In genomic region chr17:27559596-27559995, GRCm38 (mm10) we compare ENCODE assay signal across 12 mouse cellular contexts. TPM values are rescaled to one million over a fixed set of nuclear protein-coding genes. Genes with fewer than 3 reads are reported as not detected.
DNase-seq lines count a peak whose midpoint lies in the region; ATAC-seq and TF ChIP-seq lines count a peak whose summit lies in the region.
"Had no signal": no experiment of that assay in that cellular context is flagged by ENCODE, and none has a peak within 500 bp of the region (broad histone marks: within the 10 kb centered on the region; RNA-seq: fewer than 3 reads in every experiment).

No protein-coding gene starts in this region.

- intact Hi-C loops in left cerebral cortex, adult 2 months (cut with DNase I), result no loop called here

- ATAC-seq in hindbrain, embryonic 14.5 days (ENCODE audit: low FRiP score), result no peak
- no peak for ATAC-seq in limb, embryonic 11.5 days (ENCODE audit: insufficient number of reproducible peaks, low FRiP score, low TSS enrichment, low read depth)
- no peak for ATAC-seq in megakaryocyte progenitor cell, adult 5-6 weeks (replicated peaks; ENCODE audit: poor library complexity)
- ATAC-seq: CD4-positive, CD25-positive, alpha-beta regulatory T cell, adult 4 months had no signal

- peaks cover 84% of the 10 kb centered on the region for H3K4me1 ChIP-seq in hindbrain, embryonic 10.5 days (replicated peaks)
- H3K4me1 ChIP-seq in hindbrain, embryonic 14.5 days (replicated peaks; ENCODE audit: control insufficient read depth, insufficient read depth, low read length), result peaks cover 25% of the 10 kb centered on the region
- H3K4me1 ChIP-seq in thymus, adult 2 months (replicated peaks; ENCODE audit: control insufficient read depth, insufficient read depth, low read length), result peaks cover 50% of the 10 kb centered on the region
- peaks cover 22% of the 10 kb centered on the region for H3K4me1 ChIP-seq in limb, embryonic 11.5 days (ENCODE audit: control insufficient read depth, insufficient read depth, low read length)

- no peaks in the 10 kb centered on the region for H3K27me3 ChIP-seq in hindbrain, embryonic 10.5 days (ENCODE audit: insufficient read depth, poor library complexity, severe bottlenecking)
- peaks cover 10% of the 10 kb centered on the region; the same call in 1 of the 2 replicates for H3K27me3 ChIP-seq in hindbrain, embryonic 14.5 days (ENCODE audit: control insufficient read depth, insufficient read depth, low read length)
- H3K27me3 ChIP-seq in thymus, adult 2 months (ENCODE audit: control insufficient read depth, insufficient read depth, low read length), result no peaks in the 10 kb centered on the region
- H3K27me3 ChIP-seq in limb, embryonic 11.5 days (ENCODE audit: control insufficient read depth, insufficient read depth, low read length), result no peaks in the 10 kb centered on the region

- H3K9ac ChIP-seq in hindbrain, embryonic 14.5 days, result no peak overlapping the region
- H3K9ac ChIP-seq in limb, embryonic 11.5 days (ENCODE audit: low read length), result no peak overlapping the region

- H3K4me3 ChIP-seq in hindbrain, embryonic 10.5 days, result peak overlapping the region; percentile 97; the same call in 1 of the 2 replicates
- no peak overlapping the region for H3K4me3 ChIP-seq in hindbrain, embryonic 14.5 days (replicated peaks; ENCODE audit: low read length)
- H3K4me3 ChIP-seq in thymus, adult 2 months (ENCODE audit: control insufficient read depth, insufficient read depth, low read length), result peak overlapping the region; percentile 28; the same call in 1 of the 2 replicates
- H3K4me3 ChIP-seq in limb, embryonic 11.5 days (ENCODE audit: low read depth, low read length), result no peak overlapping the region
- H3K4me3 ChIP-seq in left cerebral cortex, adult 2 months, result no peak overlapping the region

- TF ChIP-seq CTCF in thymus, adult 2 months (IDR thresholded peaks at IDR 0.05; ENCODE audit: borderline replicate concordance, control insufficient read depth, extremely low read depth, insufficient read depth, low read length, poor library complexity), result no peak
- no peak for TF ChIP-seq CTCF in left cerebral cortex, adult 2 months (IDR thresholded peaks at IDR 0.05)

- no peak for DNase-seq in hindbrain, embryonic 10.5 days (ENCODE audit: low spot score)
- no peak for DNase-seq in hindbrain, embryonic 14.5 days (ENCODE audit: low spot score)
- no peak for DNase-seq in thymus, adult 2 months
- DNase-seq in thymus, postnatal 14 days, result no peak
- no peak for DNase-seq in limb, embryonic 11.5 days (ENCODE audit: low spot score)
- no peak for DNase-seq in layer of hippocampus, adult 9-10 months (ENCODE audit: low spot score)
- no peak for DNase-seq in left cerebral cortex, adult 2 months (ENCODE audit: extremely low spot score in 1 of 2, low spot score in 2 of 2)
- DNase-seq: embryo, embryonic 11 days; heart, postnatal 4 days; lung, adult 2 months had no signal

- no peak overlapping the region for H3K27ac ChIP-seq in hindbrain, embryonic 10.5 days
- no peak overlapping the region for H3K27ac ChIP-seq in hindbrain, embryonic 14.5 days
- no peak overlapping the region for H3K27ac ChIP-seq in thymus, adult 2 months (ENCODE audit: control insufficient read depth, insufficient read depth, low read length)
- no peak overlapping the region for H3K27ac ChIP-seq in limb, embryonic 11.5 days (replicated peaks; ENCODE audit: low read depth, low read length)
- H3K27ac ChIP-seq in left cerebral cortex, adult 2 months, result no peak overlapping the region

- no peak overlapping the region for H3K4me2 ChIP-seq in hindbrain, embryonic 14.5 days (replicated peaks)
- peak overlapping the region; percentile 96; the same call in 1 of the 2 replicates for H3K4me2 ChIP-seq in limb, embryonic 11.5 days (ENCODE audit: low read depth, severe bottlenecking)

- TF ChIP-seq POLR2A in thymus, adult 2 months (IDR thresholded peaks at IDR 0.05; ENCODE audit: control insufficient read depth, extremely low read depth, insufficient read depth, low read length, poor library complexity), result no peak

- no peaks in the 10 kb centered on the region for H3K9me3 ChIP-seq in hindbrain, embryonic 10.5 days
- no peaks in the 10 kb centered on the region for H3K9me3 ChIP-seq in hindbrain, embryonic 14.5 days (ENCODE audit: control insufficient read depth, low read length)
- no peaks in the 10 kb centered on the region for H3K9me3 ChIP-seq in limb, embryonic 11.5 days (ENCODE audit: control insufficient read depth, low read length)

- peaks cover 41% of the 10 kb centered on the region for H3K36me3 ChIP-seq in hindbrain, embryonic 10.5 days
- peaks cover 15% of the 10 kb centered on the region for H3K36me3 ChIP-seq in hindbrain, embryonic 14.5 days (replicated peaks; ENCODE audit: control insufficient read depth, insufficient read depth)
- H3K36me3 ChIP-seq in thymus, adult 2 months (ENCODE audit: control insufficient read depth, insufficient read depth, low read length), result peaks cover 15% of the 10 kb centered on the region
- peaks cover 16% of the 10 kb centered on the region; the same call in 1 of the 2 replicates for H3K36me3 ChIP-seq in limb, embryonic 11.5 days (ENCODE audit: control insufficient read depth, insufficient read depth, low read length)

- 71% methylated on average over 12 of the region's 12 CpGs for WGBS in hindbrain, embryonic 10.5 days
- WGBS in hindbrain, embryonic 14.5 days, result 80% methylated on average over 10 of the region's 12 CpGs
- 84% methylated on average over 12 of the region's 12 CpGs for WGBS in thymus, adult 2 months
- 67% methylated on average over 12 of the region's 12 CpGs for WGBS in limb, embryonic 11.5 days

RNA-seq across cellular contexts. Expression of gene Hmga1, which starts 3.3 kb away (rescaled TPM):
- 541 and 748 TPM in 2 replicates for polyA plus RNA-seq in hindbrain, embryonic 10.5 days (2016; fragmentation: Nextera tagmentation; extraction: Ambion mirVana)
- 136 and 148 TPM in 2 replicates for polyA plus RNA-seq in hindbrain, embryonic 14.5 days (2014; fragmentation: Nextera tagmentation; extraction: Ambion mirVana)
- polyA plus RNA-seq in thymus, adult 2 months (2012; rRNA removed), result 430 and 578 TPM in 2 replicates
- 653 and 658 TPM in 2 replicates for polyA plus RNA-seq in limb, embryonic 11.5 days (2014; fragmentation: Nextera tagmentation; extraction: Ambion mirVana)
- 10 to 100 TPM; 55.2 to 55.7 TPM for total RNA-seq in left cerebral cortex, adult 2 months (2021)
- 405 and 414 TPM in 2 replicates for total RNA-seq in megakaryocyte progenitor cell, adult 5-6 weeks (2015)
- 220 and 239 TPM in 2 replicates for total RNA-seq in megakaryocyte progenitor cell, adult 5-6 weeks (2017)

RNA-seq across cellular contexts. Expression of gene AI413582, which starts 6.0 kb away (rescaled TPM):
- polyA plus RNA-seq in hindbrain, embryonic 10.5 days (2016; fragmentation: Nextera tagmentation; extraction: Ambion mirVana), result 19.1 and 23.9 TPM in 2 replicates
- 68.0 and 76.5 TPM in 2 replicates for polyA plus RNA-seq in hindbrain, embryonic 14.5 days (2014; fragmentation: Nextera tagmentation; extraction: Ambion mirVana)
- polyA plus RNA-seq in thymus, adult 2 months (2012; rRNA removed), result 89.4 and 120 TPM in 2 replicates
- polyA plus RNA-seq in limb, embryonic 11.5 days (2014; fragmentation: Nextera tagmentation; extraction: Ambion mirVana), result 11.0 and 11.4 TPM in 2 replicates
- 10 to 100 TPM; 86.7 to 93.8 TPM for total RNA-seq in left cerebral cortex, adult 2 months (2021)
- total RNA-seq in megakaryocyte progenitor cell, adult 5-6 weeks (2015), result 31.0 and 31.6 TPM in 2 replicates
- 32.3 and 46.0 TPM in 2 replicates for total RNA-seq in megakaryocyte progenitor cell, adult 5-6 weeks (2017)

RNA-seq across cellular contexts. Expression of gene Grm4, which starts 38.4 kb away (rescaled TPM):
- polyA plus RNA-seq in hindbrain, embryonic 10.5 days (2016; fragmentation: Nextera tagmentation; extraction: Ambion mirVana), result 2.2 and 4.2 TPM in 2 replicates
- polyA plus RNA-seq in hindbrain, embryonic 14.5 days (2014; fragmentation: Nextera tagmentation; extraction: Ambion mirVana), result 9.0 and 10.1 TPM in 2 replicates
- polyA plus RNA-seq in thymus, adult 2 months (2012; rRNA removed), result 1.5 and 1.9 TPM in 2 replicates
- 0.21 and 0.23 TPM in 2 replicates for polyA plus RNA-seq in limb, embryonic 11.5 days (2014; fragmentation: Nextera tagmentation; extraction: Ambion mirVana)
- total RNA-seq in left cerebral cortex, adult 2 months (2021), result 10 to 100 TPM; 19.9 to 29.7 TPM
- not detected in 2 replicates for total RNA-seq in megakaryocyte progenitor cell, adult 5-6 weeks (2015)
- not detected in 2 replicates for total RNA-seq in megakaryocyte progenitor cell, adult 5-6 weeks (2017)
- polyA plus RNA-seq: CD4-positive, CD25-positive, alpha-beta regulatory T cell, adult 4 months had no signal

Comparison
In these comparisons a context has a peak if more than half of its experiments do, and no peak if none do; other contexts are left out.
1. H3K4me3 ChIP-seq: peak in hindbrain, embryonic 10.5 days (single experiment) and thymus, adult 2 months (single experiment); none in hindbrain, embryonic 14.5 days (single experiment), limb, embryonic 11.5 days (single experiment) and left cerebral cortex, adult 2 months (single experiment).